Mouse (Mus musculus) heart, adult 2 months (tissue): ENCODE measurements at regions not wholly inside any gene's neighbourhood (a gene's known extent, or its start where the extent isn't known, plus 50 kb on each side); places are given as distances from the start of the nearest gene placed in this dataset.

Experiments
- CTCF ChIP-seq: fragments of 200-600 bp; IDR thresholded peaks from 2 replicates; pipeline ENCODE4 v1.8.1; 2022; ENCODE audit warnings: antibody characterized with exemption, mild to moderate bottlenecking, moderate library complexity
- POLR2A ChIP-seq: fragments of 200-500 bp; IDR thresholded peaks from 2 replicates; pipeline ENCODE4 v1.6.1; 2011; ENCODE audit warnings: mild to moderate bottlenecking, low read depth, low read length, control low read depth; ENCODE audit not compliant: insufficient read depth

DNA sequence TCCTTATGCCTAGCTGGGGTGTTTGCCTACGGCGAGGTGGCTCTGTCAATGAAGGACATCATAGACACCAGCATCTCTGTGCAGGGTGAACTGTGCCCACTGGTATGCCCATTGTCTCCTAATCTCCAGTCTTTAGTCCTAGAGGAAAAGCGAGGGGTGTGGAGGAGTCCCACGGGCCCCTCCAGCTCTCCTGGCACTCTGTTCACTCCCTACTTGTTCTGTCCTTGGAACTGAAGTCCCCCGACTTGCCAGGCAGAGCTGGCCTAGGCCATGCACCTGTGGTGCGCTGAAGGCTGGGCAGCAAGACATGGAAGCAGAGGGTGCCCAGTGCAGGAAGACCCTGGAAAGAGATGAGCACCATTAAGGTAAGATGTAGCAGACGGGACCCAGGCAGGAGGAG, 150.6 kb upstream of the Haao start:
- no peak for TF ChIP-seq CTCF
- TF ChIP-seq POLR2A = no peak
